Mouse (Mus musculus) olfactory bulb, adult 2 months (tissue): ENCODE results near the gene H1foo.

Experiments used
- CTCF ChIP-seq: fragments of 200-500 bp; IDR thresholded peaks from 2 replicates; pipeline ENCODE4 v1.5.1; 2012; ENCODE audit warnings: low read depth, mild to moderate bottlenecking, low read length, moderate library complexity; ENCODE audit not compliant: insufficient read depth
- POLR2A ChIP-seq: fragments of 200-500 bp; IDR thresholded peaks from 2 replicates; pipeline ENCODE4 v1.6.1; 2012; ENCODE audit warnings: mild to moderate bottlenecking, low read depth, low read length, moderate library complexity; ENCODE audit not compliant: insufficient read depth

GRCm38 (mm10) chr6:115991108-115991880 is 46.6 kb downstream of the H1foo start:
- TF ChIP-seq CTCF (no peak), POLR2A (no peak)
